Mouse (Mus musculus) layer of hippocampus, adult 2 months (tissue): ENCODE data around the gene Hdac5. TPM values are rescaled to one million over a fixed set of nuclear protein-coding genes. Genes with fewer than 3 reads are reported as not detected.
A peak's percentile ranks its signal among the peaks of the same experiment; 100 is the strongest.

ENCODE experiments used
- DNase-seq, 2 experiments: peaks; one replicate each; pipeline ENCODE4 v3.0.0; 2022; ENCODE audit warnings: low spot score in 2 of 2
- H3K27ac ChIP-seq: fragments of 200-600 bp; 2 replicates; pipeline ENCODE4 v1.8.1; 2022
- H3K4me3 ChIP-seq: fragments of 200-600 bp; 2 replicates; pipeline ENCODE4 v1.8.1; 2022; ENCODE audit warnings: mild to moderate bottlenecking
- CTCF ChIP-seq: fragments of 200-600 bp; conservative IDR thresholded peaks from 2 replicates; pipeline ENCODE4 v1.8.1; 2022; ENCODE audit warnings: antibody characterized with exemption, mild to moderate bottlenecking, moderate library complexity
- long read RNA-seq, 2 experiments: library from polyadenylated mRNA; stranded (forward); transcript quantifications; one replicate each; pipeline ENCODE4 v2.0.0; 2021; ENCODE audit warnings: borderline mapping rate in 2 of 2
- total RNA-seq, 2 experiments: library from RNA; stranded (reverse); gene quantifications; 2 replicates each; pipeline ENCODE4 v1.2.3; 2021

Gene Hdac5
- 100 to 1,000 TPM; 233 to 243 TPM for total RNA-seq
- long read RNA-seq, experiment 1, transcript Hdac5-204 (27 exons, 3,788 nt): major isoform, 5 of 47 reads
- long read RNA-seq, experiment 1, partial matches to known transcripts: 20 of 47 reads
- long read RNA-seq, experiment 1, other reads (novel, unspliced or antisense): 21 of 47 reads
- long read RNA-seq, experiment 2, transcript Hdac5-204 (27 exons, 3,788 nt): major isoform, 6 of 76 reads
- long read RNA-seq, experiment 2, partial matches to known transcripts: 30 of 76 reads
- long read RNA-seq, experiment 2, other reads (novel, unspliced or antisense): 38 of 76 reads

GRCm38 (mm10) chr11:102230006-102230741, at the start of gene Hdac5:
TSS of gene Hdac5 (minus strand) at chr11:102230166.
- no peak for TF ChIP-seq CTCF
- DNase-seq: peak; percentile 98
- peak within 1 kb of the TSS; percentile 96 for H3K27ac ChIP-seq

GRCm38 (mm10) chr11:102279595-102279994, 49.6 kb upstream of the Hdac5 start:
- no peak for DNase-seq
- no peak for TF ChIP-seq CTCF
- Histone ChIP-seq H3K4me3 (no peak overlapping the region), H3K27ac (no peak overlapping the region)

More at GRCm38 (mm10) chr11:102230006-102230741, at the start of gene Hdac5:
- H3K4me3 ChIP-seq: peak within 1 kb of the TSS; percentile 91

GRCm38 (mm10) chr11:102277754-102278153, 47.8 kb upstream of the Hdac5 start:
- no peak overlapping the region for H3K27ac ChIP-seq
- DNase-seq: no peak
- H3K4me3 ChIP-seq: no peak overlapping the region
- TF ChIP-seq CTCF: no peak

GRCm38 (mm10) chr11:102276411-102276915, 46.5 kb upstream of the Hdac5 start:
- no peak overlapping the region for H3K27ac ChIP-seq
- no peak for DNase-seq
- 0 out of 2 replicates have a peak, but pooled peaks have one; percentile 11 for TF ChIP-seq CTCF
- peak overlapping the region; percentile 51 for H3K4me3 ChIP-seq

GRCm38 (mm10) chr11:102268520-102269244, 38.7 kb upstream of the Hdac5 start, which contains the start of gene Asb16:
TSS of gene Asb16 (plus strand) at chr11:102268743.
- no peak for TF ChIP-seq CTCF
- no peak for DNase-seq
- no peak within 1 kb of the TSS for H3K4me3 ChIP-seq
- no peak within 1 kb of the TSS for H3K27ac ChIP-seq

- H3K27ac ChIP-seq: no peak overlapping the region
- TF ChIP-seq CTCF: peak; percentile 89
- peak; percentile 77 for DNase-seq
Observed at GRCm38 (mm10) chr11:102267480-102267879, 37.5 kb upstream of the Hdac5 start.

GRCm38 (mm10) chr11:102266631-102267355, 36.8 kb upstream of the Hdac5 start:
- Histone ChIP-seq H3K27ac (no peak overlapping the region), H3K4me3 (no peak overlapping the region)
- TF ChIP-seq CTCF: no peak
- DNase-seq: no peak

More at GRCm38 (mm10) chr11:102267480-102267879, 37.5 kb upstream of the Hdac5 start:
- H3K4me3 ChIP-seq: no peak overlapping the region

GRCm38 (mm10) chr11:102265816-102266215, 35.9 kb upstream of the Hdac5 start:
- TF ChIP-seq CTCF: no peak
- Histone ChIP-seq H3K27ac (no peak overlapping the region), H3K4me3 (no peak overlapping the region)
- DNase-seq: no peak

- no peak for DNase-seq
- no peak overlapping the region for H3K4me3 ChIP-seq
- no peak overlapping the region for H3K27ac ChIP-seq
- no peak for TF ChIP-seq CTCF
Observed at GRCm38 (mm10) chr11:102263211-102263610, 33.2 kb upstream of the Hdac5 start.

- peak; percentile 48 for TF ChIP-seq CTCF
Observed at GRCm38 (mm10) chr11:102258521-102258920, 28.6 kb upstream of the Hdac5 start.

GRCm38 (mm10) chr11:102258095-102258494, 28.1 kb upstream of the Hdac5 start:
- no peak for DNase-seq

More at GRCm38 (mm10) chr11:102258521-102258920, 28.6 kb upstream of the Hdac5 start:
- DNase-seq: no peak
- no peak overlapping the region for H3K27ac ChIP-seq
- no peak overlapping the region for H3K4me3 ChIP-seq

GRCm38 (mm10) chr11:102257514-102257913, 27.5 kb upstream of the Hdac5 start:
- peak; percentile 66 for TF ChIP-seq CTCF
- Histone ChIP-seq H3K27ac (no peak overlapping the region), H3K4me3 (no peak overlapping the region)
- no peak for DNase-seq

More at GRCm38 (mm10) chr11:102258095-102258494, 28.1 kb upstream of the Hdac5 start:
- TF ChIP-seq CTCF: no peak
- no peak overlapping the region for H3K27ac ChIP-seq
- H3K4me3 ChIP-seq: no peak overlapping the region
